Mouse (Mus musculus) heart, postnatal 36 days (tissue): ENCODE measurements around the gene Vamp5. TPM values are rescaled to one million over a fixed set of nuclear protein-coding genes. Genes with fewer than 3 reads are reported as not detected.
A peak's percentile ranks its signal among the peaks of the same experiment; 100 is the strongest.

ENCODE experiments used
- DNase-seq, 2 experiments: peaks; one replicate each; pipeline ENCODE4 v3.0.0; 2021 to 2022
- intact Hi-C: fragments of 180-260 bp; cut with DNase I; formaldehyde crosslinking; loops from one replicate; pipeline ENCODE4 v1.15.1; 2025
- total RNA-seq, 2 experiments: library from RNA; stranded (reverse); gene quantifications; 2 replicates each; pipeline ENCODE4 v1.2.3; 2021

Gene Vamp5
- total RNA-seq, 2 experiments from 2014 or later: 67.4 to 72.6 TPM

DNA sequence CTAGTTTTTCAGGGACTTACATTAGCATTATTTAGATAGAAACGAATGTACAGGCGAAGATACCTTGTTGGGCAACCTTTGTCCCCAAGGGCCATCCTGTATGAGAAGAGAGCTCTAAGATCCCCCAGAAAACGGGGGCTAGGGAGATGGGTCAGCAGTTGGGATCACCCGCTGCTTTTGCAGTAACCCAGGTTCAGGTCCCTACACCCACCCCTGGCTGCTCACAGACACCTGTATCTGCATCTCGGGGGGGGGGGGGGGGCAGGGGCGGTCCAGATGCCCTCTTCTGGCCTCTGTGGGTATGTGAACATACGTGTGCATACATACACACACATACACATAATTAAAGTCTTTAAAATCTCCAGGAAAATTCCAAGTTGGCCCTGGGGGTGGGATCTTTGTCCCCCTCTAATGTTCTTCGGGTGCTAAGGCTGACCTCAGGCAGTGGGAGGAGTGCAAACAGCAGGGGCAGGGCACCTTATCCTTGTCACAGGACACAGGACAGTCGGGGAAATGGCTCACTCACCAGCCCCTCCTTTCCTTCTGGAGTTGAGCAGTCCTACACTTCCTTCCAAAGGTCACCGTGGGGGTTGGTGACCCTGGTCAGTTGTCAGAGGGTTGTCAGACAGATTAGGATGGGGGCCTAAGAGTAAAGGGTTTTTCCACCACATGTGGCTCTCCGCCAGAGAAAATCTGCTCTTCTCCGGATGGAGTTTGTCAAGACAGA is 10.7 kb upstream of the Vamp5 start:
- DNase-seq: peak; percentile 72 to 73

DNA sequence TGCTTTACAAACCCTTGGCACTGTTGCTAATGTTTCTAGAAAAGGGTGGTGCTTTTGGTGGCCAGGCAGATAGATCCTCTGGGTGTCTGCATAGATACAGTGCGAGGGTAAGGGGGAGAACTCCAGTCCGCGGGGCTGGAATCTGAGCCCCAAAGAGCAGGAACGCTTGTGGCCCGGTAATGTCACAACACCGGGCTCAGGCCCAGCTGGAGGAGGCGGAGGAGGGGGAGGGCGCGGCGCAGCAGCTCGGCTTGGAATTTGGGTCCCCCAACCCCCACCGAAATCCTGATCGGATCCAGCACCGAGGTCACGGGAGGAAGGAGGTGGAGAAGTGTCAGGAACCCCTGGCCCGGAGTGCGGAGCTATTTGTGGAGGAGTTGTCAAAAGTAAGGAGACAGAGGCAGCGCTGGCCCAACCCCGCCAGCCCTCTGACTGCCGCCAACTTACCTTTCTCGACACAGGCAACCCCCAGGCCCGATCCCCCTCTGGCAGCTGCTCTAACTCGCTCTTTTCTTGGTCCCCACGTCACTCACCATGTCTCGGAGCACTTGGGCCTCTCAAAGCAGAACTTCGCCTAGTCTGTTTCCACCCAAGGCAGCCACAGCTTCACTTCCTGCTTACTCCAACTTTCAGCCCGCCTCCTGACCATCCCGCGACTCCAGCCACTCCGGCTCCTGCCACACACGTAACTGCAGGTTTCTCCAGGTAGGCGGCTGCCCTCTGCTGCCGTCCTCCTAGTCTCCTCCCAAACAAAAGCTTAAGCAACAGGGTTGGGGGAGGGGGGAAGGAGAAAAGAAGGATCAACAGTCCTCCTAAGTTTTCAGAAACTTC is 9.9 kb upstream of the Vamp5 start, which contains the start of gene Vamp8:
Gene Vamp8, minus strand, starts transcription at position 763 of the 831 bp plus-strand sequence.
- DNase-seq: peak; percentile 89 to 93
- intact Hi-C loops: loop anchor here (5.0 kb wide), 1 partner anchor 113 kb away; no protein-coding TSS in a partner anchor

More for the DNA sequence above, 10.7 kb upstream of the Vamp5 start:
- intact Hi-C loops: loop anchor here (5.0 kb wide), 1 partner anchor 114 kb away; no protein-coding TSS in a partner anchor

DNA sequence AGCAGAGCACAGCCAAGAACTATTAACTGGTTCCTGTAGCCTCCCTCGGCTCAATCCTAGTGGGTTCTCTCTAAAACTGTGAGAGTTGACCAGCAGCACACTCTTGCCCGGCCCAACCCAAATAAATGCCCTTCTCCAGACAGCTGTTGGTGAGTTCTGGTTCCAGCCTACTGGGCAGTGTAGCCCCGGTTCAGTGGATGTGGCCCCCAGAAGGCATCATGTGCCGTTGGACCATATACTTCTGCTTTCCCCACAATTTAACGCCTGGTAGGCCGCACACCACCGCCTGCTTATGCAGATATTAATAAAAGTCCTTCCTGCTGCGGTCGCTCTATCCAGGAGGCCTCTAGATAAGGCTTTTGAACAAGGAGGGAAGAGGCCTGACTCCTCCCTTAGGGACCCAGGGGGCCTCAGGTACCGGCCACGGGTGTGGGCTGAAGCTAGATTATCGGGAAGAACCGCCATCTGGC is 9.2 kb upstream of the Vamp5 start:
- DNase-seq: no peak
- intact Hi-C loops: no loop called here

DNA sequence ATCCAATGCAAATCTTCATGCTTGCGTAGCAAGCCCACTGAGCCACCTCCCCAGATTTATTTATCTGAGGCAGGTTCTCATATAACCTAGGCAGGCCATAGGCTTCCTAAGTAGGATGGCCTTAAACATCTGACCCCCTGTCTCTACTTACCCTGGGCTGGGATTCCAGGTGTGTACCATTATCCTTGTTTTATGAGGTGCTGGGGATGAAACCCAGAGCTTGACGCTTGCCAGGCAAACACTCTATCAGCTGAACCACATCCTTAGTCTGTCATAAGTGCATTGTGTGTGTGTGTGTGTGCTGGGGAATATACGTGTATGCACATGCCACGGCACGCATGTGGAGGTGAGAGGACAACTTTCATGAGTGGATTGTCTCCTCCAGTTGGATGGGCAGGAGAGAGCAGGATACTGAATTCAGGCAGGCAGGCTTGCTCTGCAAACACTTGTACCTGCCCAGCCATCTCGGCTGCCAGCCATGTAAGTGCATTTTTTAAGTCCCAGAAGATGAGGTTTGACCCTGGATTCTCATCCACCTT is 8.6 kb upstream of the Vamp5 start:
- intact Hi-C loops: no loop called here
- no peak for DNase-seq

DNA sequence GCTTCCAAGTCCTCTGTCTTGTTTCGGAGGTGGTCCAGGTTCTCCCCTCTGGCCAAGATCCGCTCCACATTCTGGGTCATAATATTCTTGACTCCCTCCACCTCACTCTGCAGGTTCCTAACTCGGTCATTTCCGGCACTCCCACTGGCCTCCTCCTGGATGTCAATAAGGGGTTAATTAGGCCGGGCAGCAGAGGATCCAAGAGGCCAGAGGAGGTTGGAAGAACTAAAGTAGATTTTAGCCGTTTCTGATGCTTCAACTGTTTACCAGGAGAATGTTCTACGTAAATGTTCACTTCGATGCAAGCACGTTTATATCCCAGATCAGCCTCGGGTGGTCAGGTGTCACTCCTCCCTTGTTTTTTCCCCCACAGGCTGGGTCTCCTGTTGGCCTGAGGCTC is 8.0 kb upstream of the Vamp5 start:
- no peak for DNase-seq
- intact Hi-C loops: no loop called here

DNA sequence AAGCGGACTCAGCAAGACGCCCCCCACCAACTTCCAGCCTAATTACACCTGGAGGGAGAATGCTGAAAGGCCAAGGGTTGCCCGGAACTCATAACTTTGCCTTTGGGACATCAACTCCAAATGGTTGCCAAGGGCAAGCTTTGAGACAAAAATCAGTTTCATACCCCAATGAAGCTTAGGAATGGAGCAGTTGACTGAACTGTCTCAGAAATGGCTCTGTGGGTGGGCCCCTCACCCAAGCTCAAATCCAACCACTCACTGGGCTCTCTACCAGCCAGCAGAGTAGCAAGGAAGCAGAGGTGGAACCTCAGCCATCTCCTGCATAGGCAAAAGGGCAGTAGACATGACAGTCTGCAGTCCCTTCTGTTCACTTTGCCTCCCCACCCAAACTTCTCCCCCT is 7.5 kb upstream of the Vamp5 start:
- intact Hi-C loops: no loop called here
- DNase-seq: no peak

DNA sequence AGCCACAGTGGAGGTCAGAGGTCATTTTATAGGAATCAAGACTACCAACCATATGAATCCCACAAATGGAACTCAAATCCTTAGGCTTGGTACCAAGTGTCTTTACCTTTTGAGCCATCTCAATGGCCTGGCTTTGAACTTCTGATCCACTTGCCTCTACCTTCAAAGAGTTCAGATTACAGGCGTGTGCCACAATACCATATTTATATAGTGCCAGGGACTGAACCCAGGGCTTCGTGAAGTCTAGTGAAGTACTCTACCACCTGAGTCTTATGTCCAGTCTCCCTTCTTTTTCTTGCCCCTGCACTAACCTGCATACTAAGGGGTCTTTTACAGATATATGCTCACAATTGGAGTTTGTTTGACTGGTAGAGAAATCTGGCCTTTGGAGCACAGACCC is 6.3 kb upstream of the Vamp5 start:
- DNase-seq: no peak

DNA sequence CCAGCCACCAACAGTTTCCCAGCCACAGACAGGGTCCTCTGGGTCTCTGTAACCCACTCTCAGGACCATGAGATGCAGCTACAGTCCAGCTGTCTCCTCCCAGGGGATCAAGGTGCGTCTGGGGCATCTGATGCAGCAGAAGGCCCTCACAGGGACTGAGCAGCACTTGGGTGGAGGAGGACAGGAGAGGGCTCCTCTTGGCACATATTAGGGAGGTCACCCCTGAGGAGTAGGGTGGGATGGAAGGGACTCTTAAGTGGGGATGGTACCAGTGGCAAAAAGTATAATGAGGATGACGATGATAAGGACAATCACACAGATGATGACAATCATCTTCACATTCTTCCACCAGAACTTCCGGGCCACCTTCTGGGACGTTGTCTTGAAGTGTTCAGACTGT is 5.0 kb upstream of the Vamp5 start:
- no peak for DNase-seq
- intact Hi-C loops: no loop called here

More for the DNA sequence above, 6.3 kb upstream of the Vamp5 start:
- intact Hi-C loops: no loop called here

DNA sequence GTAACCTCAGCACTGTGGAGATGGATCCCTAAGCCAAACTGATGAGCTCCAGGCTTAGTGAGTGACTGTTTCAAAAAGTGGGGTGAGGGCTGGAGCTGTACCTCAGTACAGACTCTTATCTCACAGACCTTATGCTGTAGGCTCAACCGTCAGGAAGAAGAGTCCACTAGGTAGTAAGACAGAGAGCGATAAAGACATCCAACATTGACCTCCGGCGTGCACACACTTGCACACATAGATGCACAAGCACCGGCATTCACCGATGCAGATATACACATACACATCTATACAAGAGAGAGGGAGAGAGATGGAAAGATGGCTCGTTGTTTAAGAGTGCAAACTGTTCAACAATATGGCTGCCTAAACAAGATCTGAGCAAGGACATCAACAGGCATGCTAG is 3.7 kb upstream of the Vamp5 start:
- intact Hi-C loops: no loop called here
- no peak for DNase-seq

DNA sequence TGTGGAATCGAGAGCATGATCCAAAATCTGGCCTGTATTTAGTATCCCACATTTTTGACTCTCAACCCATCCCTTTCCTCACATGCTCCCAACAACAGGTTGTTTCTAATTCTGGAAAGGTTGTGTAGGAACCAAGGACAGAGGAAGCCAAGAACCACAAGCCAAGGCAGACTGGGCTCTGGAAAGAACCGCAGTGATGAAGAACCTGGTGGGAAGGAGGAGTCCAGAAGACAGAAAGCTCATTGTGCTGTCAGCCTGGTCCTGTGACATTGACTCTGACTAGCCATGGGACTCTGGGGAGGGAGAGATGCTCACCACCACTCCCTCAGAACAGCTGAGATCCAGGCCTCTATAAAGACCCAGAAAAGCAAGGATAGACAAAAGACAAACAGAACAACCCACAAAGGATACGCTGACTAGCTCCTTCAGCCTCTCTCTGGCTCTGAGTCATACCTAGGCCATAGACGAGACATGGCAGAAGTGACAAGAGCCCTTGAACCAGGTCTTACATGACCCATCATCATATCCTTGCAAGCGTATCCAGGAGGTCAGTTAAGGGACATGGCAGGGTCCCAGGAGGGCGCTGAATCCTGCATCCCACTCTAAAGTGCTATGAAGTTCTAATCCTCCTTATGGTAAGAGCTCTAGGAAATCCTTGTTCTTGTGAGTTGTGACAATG is 3.0 kb upstream of the Vamp5 start:
- DNase-seq: no peak
- intact Hi-C loops: no loop called here

DNA sequence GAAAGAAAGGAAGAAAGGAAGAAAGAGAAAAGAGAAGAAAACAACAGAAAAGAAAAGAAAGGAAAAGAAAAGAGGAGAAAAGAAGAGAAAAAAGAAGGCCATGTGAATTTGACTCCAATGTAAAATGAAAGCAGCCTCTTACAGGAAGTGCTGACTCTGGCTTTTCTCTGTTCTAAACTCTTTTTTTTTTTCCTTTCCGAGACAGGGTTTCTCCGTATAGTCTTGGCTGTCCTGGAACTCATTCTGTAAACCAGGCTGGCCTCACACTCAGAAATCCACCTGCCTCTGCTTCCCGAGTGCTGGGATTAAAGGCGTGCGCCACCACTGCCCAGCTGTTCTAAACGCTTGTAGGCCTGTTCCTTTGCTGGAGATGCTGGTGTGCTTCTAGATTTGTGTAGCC is 2.2 kb upstream of the Vamp5 start:
- no peak for DNase-seq
- intact Hi-C loops: no loop called here

DNA sequence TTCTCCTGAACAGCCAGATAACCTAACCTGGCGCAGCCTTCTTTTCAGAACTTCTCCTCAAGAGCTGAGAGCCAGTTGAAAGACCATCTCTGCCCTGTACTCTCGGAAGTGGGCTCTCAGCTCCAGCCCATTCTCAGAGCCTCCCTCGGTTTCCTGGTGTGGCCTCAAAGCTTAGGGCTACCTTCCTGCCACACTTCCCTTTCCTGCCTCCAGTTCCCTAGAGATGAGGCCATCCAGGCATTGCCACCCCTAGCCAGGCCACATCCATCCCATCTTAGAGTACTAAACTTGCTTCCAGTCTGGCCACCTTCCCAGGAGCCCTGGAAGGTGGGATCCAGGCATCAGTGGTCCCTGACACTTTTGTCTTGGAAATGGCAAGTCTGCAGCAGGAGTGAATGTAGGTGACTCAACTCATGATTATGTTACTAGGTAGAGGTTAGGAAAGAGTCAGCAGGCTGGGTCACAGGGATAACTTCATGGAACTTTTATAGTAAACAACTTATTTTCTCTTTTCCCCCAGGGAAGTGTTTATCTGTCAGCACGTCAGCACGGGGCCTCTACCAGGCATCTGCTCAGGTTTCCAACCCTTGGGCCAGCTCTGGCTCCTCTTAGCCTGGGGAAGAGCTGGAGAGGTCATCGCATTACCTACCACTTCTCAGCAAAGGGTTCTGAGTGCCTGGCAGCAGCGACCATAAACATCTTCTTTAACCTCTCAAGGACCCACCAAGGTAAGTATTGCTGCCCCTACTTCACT is 714 bp downstream of the Vamp5 start:
- intact Hi-C loops: loop anchor here (2.0 kb wide), 1 partner anchor 17 kb away; no protein-coding TSS in a partner anchor
- DNase-seq: peak; percentile 26 to 37

DNA sequence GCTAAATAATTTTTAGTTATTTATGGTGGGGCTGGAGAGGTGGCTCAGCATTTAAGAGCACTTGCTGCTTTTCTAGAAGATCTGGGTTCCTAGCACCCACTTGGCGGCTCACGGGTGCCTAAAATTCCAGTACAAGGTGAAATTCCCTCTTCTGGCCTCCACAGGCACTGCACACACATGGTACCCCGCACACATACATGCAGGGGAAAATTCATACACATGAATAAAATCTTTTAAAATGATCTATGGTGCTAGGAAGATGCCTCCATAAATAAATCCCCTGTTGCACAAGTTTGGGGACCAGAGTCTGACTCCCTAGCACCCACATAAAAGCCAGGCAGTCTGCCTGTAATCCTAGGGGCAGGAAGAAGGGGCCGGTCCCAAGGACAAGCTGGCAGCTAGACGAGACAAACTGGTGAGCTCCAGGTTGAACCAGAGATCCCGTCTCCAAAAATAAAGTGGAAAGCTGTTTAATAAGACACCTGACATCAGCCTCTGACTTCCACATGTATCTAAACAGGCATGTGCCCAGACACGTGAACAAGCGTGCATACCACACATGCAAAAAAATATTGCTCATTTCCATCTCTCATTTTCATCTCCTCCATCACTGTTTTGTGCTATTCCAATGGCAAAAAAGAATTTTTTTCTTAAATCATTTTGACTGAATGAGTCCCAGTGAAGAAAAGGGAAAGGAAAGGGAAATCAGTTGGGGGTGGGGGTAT is 1.6 kb downstream of the Vamp5 start:
- intact Hi-C loops: loop anchor here (2.0 kb wide), 1 partner anchor 16 kb away; no protein-coding TSS in a partner anchor
- DNase-seq: peak in 1 of 2 experiments; percentile 1

DNA sequence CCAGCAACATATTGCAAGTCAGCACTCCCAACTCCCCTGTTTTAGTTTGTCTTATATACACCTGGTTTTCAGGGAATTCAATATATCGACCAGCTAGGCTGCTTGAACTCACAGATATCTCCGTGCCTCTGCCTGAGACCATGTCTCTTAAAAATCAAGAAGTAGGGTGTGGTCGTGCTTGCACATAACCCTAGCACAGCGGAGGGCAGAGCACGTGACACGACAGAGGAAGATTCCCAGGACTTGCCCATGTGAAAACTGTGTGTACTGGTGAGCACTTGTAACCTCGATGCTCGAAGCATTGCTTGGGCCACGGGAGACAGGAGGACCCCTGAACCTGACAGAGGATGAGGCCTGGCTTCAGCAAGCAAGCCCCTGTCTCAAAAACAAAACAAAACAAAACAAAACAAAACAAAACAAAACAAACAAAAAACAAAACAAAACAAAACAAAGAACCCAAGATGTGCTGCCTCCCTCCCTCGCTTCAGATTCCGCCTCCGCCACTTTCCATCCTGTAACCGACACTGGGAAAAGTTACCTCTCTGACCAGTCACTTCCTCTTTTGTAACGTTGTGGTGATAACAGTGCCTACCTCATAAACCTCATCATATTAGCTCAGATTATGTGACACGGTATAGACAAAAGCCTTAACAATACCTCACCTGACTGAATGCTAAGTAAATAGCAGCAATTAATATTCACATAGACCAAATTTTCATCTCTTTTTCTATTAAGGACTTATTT is 5.3 kb downstream of the Vamp5 start:
- intact Hi-C loops: no loop called here
- peak in 1 of 2 experiments; percentile 5 for DNase-seq

DNA sequence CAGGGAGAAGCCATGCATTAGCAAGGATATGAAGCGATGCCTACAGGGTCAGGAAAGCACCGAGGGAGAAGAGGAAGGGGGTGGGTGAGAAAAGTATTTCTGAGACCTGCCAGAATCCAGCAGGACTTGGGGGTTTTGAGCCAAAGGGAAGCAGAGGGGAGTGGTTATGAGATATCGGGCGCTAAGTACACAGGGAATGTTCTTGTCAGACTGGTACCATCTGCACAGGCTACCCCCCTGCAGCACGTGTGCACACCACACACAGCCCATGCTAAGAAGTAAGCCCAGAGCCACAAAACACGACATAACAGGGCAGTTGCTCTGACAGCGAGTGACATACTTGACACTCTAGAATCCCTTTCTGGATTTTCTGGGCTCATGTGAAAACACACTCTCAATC is 6.1 kb downstream of the Vamp5 start:
- intact Hi-C loops: no loop called here
- DNase-seq: peak in 1 of 2 experiments; percentile 3

DNA sequence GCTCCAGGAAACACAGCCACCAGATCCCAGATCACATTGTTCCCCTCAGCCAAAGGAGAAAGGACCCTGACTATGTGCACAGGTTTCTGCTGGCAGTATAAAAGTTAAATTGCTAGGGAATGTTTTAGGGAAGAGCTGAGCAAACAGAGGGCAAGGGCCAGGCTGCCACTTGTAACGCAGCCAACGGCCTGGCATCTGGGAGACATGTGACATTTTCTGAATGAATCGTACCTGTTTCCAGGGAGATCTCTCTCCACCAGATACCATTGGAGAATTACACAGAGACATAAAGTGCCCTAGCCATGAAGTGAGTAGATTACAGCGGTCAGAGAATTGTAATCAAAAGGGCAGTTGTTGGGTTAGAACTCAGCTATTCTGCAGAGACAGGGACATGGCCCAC is 7.1 kb downstream of the Vamp5 start:
- intact Hi-C loops: no loop called here
- no peak for DNase-seq

DNA sequence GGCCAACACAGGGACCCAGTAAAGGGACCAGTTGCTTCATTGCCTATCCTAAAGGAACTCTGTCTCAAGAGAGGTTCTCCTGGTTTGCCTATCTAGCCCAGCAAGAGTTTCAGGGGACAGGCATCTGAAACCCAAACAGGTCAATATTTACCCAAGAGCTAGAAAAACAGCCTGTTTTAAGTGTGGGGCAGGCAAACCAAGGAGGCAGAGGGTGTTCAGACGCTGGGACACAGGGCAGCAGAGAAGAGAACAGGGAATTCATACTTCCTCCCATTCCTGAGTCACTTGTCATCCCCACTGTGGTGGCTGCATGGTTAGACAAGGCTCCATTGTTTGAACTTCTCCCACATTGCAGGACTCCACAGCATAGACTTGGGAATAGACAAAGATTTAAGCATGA is 8.7 kb downstream of the Vamp5 start:
- intact Hi-C loops: no loop called here
- DNase-seq: no peak

DNA sequence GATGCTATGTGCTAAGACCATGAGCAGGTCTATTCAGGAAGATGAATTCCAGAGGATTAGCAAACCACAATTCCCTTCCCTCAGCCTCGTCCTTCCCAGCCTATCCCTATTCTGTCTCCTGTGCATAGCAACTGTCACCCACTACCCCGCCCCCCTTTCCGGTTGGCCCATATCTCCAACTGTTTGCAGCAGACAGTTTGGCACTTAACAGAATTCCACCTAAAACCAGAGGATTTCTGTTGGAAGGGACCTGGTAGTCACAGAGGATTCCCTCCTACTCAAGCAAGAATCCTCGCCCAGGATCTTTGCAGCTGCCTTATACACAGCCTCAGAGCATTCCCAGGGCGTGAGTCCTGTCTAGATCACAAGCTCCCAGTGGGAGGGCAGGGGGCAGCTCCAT is 9.1 kb downstream of the Vamp5 start:
- no peak for DNase-seq
- intact Hi-C loops: no loop called here

DNA sequence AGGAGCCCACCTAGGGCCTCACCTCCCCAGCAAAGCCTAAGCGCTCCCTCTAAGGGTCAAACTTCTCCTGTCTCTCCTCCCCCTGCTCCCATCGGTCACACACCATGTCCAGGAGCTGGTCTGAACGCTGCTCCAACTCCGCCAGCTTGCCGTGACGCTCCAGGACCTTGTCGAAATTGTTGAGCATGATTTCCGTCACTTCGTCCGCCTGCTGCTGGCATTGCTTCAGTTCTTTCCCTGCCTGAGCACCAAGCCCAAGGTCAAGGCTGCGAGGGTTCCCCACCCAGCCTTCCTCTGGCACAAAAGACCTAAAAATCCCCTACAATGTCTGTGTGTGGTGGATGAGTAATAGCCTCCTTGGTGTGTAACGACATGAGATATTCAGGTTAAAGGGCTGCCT is 10.2 kb downstream of the Vamp5 start:
- DNase-seq: no peak
- intact Hi-C loops: no loop called here
